Mouse (Mus musculus): ENCODE measurements around the gene Wdr47. TPM values are rescaled to one million over a fixed set of nuclear protein-coding genes. Genes with fewer than 3 reads are reported as not detected.
"Not testable (repeated sequence)": the region's sequence is repeated elsewhere in the genome, so short reads cannot be mapped to it uniquely, and the experiment has no call there.

Gene Wdr47
- 8.4 and 10.9 TPM in 2 replicates for polyA plus RNA-seq (2015; fragmentation: Nextera tagmentation; extraction: Ambion mirVana)

- H3K9me3 ChIP-seq (replicated peaks), result no peaks in the 10 kb centered on the region
- 6% methylated on average over 44 of the region's 44 CpGs for WGBS
- peaks cover 9% of the 10 kb centered on the region; the same call in 1 of the 2 replicates for H3K4me1 ChIP-seq
These were observed at the start of gene Wdr47 for GRCm38 (mm10) chr3:108590786-108591529. Gene Wdr47 (plus strand): TSS chr3:108591279.

GRCm38 (mm10) chr3:108542299-108542698 is 48.8 kb upstream of the Wdr47 start:
- WGBS, result 82% methylated on average over 11 of the region's 11 CpGs
- H3K27me3 ChIP-seq, result peaks cover 10% of the 10 kb centered on the region; the same call in 1 of the 2 replicates

More at GRCm38 (mm10) chr3:108590786-108591529, at the start of gene Wdr47:
- Histone ChIP-seq H3K36me3 (no peaks in the 10 kb centered on the region), H3K9ac (peak within 1 kb of the TSS; percentile 68), H3K27ac (peak within 1 kb of the TSS; percentile 85), H3K27me3 (no peaks in the 10 kb centered on the region), H3K4me3 (replicated peaks) (peak within 1 kb of the TSS; percentile 79), H3K4me2 (peak within 1 kb of the TSS; percentile 98)
- peak; percentile 99 for ATAC-seq (replicated peaks; ENCODE audit: low FRiP score)

GRCm38 (mm10) chr3:108554111-108554561 is 36.9 kb upstream of the Wdr47 start:
- Histone ChIP-seq H3K27me3 (no peaks in the 10 kb centered on the region), H3K9ac (peak overlapping the region; percentile 98), H3K9me3 (replicated peaks) (no peaks in the 10 kb centered on the region), H3K36me3 (peaks cover 25% of the 10 kb centered on the region), H3K4me1 (peaks cover 4% of the 10 kb centered on the region; the same call in 1 of the 2 replicates), H3K4me2 (peak overlapping the region; percentile 84), H3K4me3 (replicated peaks) (peak overlapping the region; percentile 90), H3K27ac (peak overlapping the region; percentile 87)
- under 1% methylated on average over 42 of the region's 42 CpGs for WGBS
- peak; percentile 76 for ATAC-seq (replicated peaks; ENCODE audit: low FRiP score)

More at GRCm38 (mm10) chr3:108542299-108542698, 48.8 kb upstream of the Wdr47 start:
- H3K27ac ChIP-seq, result no peak overlapping the region
- H3K4me3 ChIP-seq (replicated peaks), result no peak overlapping the region
- no peak overlapping the region for H3K4me2 ChIP-seq
- 0 out of 2 replicates have a peak, but pooled peaks cover 4% of the 10 kb centered on the region for H3K4me1 ChIP-seq
- H3K9ac ChIP-seq, result no peak overlapping the region
- H3K36me3 ChIP-seq, result no peaks in the 10 kb centered on the region
- no peaks in the 10 kb centered on the region for H3K9me3 ChIP-seq (replicated peaks)
- no peak for ATAC-seq (replicated peaks; ENCODE audit: low FRiP score)

- Histone ChIP-seq H3K9me3 (replicated peaks) (no peaks in the 10 kb centered on the region), H3K9ac (peak overlapping the region; percentile 98), H3K36me3 (peaks cover 30% of the 10 kb centered on the region), H3K27me3 (no peaks in the 10 kb centered on the region), H3K4me1 (peaks cover 4% of the 10 kb centered on the region; the same call in 1 of the 2 replicates), H3K4me2 (peak overlapping the region; percentile 84), H3K4me3 (replicated peaks) (peak overlapping the region; percentile 90), H3K27ac (peak overlapping the region; percentile 87)
- 16% methylated on average over 22 of the region's 22 CpGs for WGBS
- ATAC-seq (replicated peaks; ENCODE audit: low FRiP score), result peak; percentile 96
These were observed 36.3 kb upstream of the Wdr47 start for GRCm38 (mm10) chr3:108554587-108555312.

GRCm38 (mm10) chr3:108557888-108558287 is 33.2 kb upstream of the Wdr47 start:
- no peaks in the 10 kb centered on the region for H3K27me3 ChIP-seq
- ATAC-seq (replicated peaks; ENCODE audit: low FRiP score), result no peak
- 96% methylated on average over 4 of the region's 4 CpGs for WGBS

GRCm38 (mm10) chr3:108562133-108562730 is 28.8 kb upstream of the Wdr47 start, which contains the start of gene Tmem167b:
Gene Tmem167b (minus strand): TSS chr3:108562466.
- under 1% methylated on average over 45 of the region's 45 CpGs for WGBS
- Histone ChIP-seq H3K9ac (peak within 1 kb of the TSS; percentile 69), H3K27me3 (no peaks in the 10 kb centered on the region), H3K27ac (peak within 1 kb of the TSS; percentile 91), H3K9me3 (replicated peaks) (no peaks in the 10 kb centered on the region), H3K4me1 (peaks cover 19% of the 10 kb centered on the region), H3K36me3 (peaks cover 30% of the 10 kb centered on the region), H3K4me3 (replicated peaks) (peak within 1 kb of the TSS; percentile 75), H3K4me2 (peak within 1 kb of the TSS; percentile 88)
- peak; percentile 97 for ATAC-seq (replicated peaks; ENCODE audit: low FRiP score)

More at GRCm38 (mm10) chr3:108557888-108558287, 33.2 kb upstream of the Wdr47 start:
- Histone ChIP-seq H3K9me3 (replicated peaks) (no peaks in the 10 kb centered on the region), H3K4me1 (peaks cover 16% of the 10 kb centered on the region), H3K4me3 (replicated peaks) (no peak overlapping the region), H3K4me2 (no peak overlapping the region), H3K27ac (no peak overlapping the region), H3K36me3 (peaks cover 36% of the 10 kb centered on the region), H3K9ac (no peak overlapping the region)

- WGBS, result 8% methylated on average over 15 of the region's 15 CpGs
- Histone ChIP-seq H3K27me3 (no peaks in the 10 kb centered on the region), H3K4me1 (peaks cover 19% of the 10 kb centered on the region), H3K4me3 (replicated peaks) (peak overlapping the region; percentile 75), H3K27ac (peak overlapping the region; percentile 91), H3K4me2 (peak overlapping the region; percentile 88), H3K9ac (peak overlapping the region; percentile 49), H3K36me3 (peaks cover 24% of the 10 kb centered on the region), H3K9me3 (replicated peaks) (no peaks in the 10 kb centered on the region)
- peak; percentile 74 for ATAC-seq (replicated peaks; ENCODE audit: low FRiP score)
These were observed 28.3 kb upstream of the Wdr47 start for GRCm38 (mm10) chr3:108562777-108563271.

- Histone ChIP-seq H3K4me1 (peaks cover 19% of the 10 kb centered on the region), H3K4me3 (replicated peaks) (peak overlapping the region; percentile 75), H3K27ac (peak overlapping the region; percentile 91), H3K36me3 (peaks cover 19% of the 10 kb centered on the region), H3K9ac (peak overlapping the region; percentile 49), H3K27me3 (no peaks in the 10 kb centered on the region), H3K4me2 (peak overlapping the region; percentile 88), H3K9me3 (replicated peaks) (no peaks in the 10 kb centered on the region)
- WGBS, result 7% methylated on average over 4 of the region's 4 CpGs
- ATAC-seq (replicated peaks; ENCODE audit: low FRiP score), result no peak; the same call in 1 of the 2 replicates
These were observed 27.8 kb upstream of the Wdr47 start for GRCm38 (mm10) chr3:108563309-108563708.

- 61% methylated on average over 15 of the region's 15 CpGs for WGBS
- Histone ChIP-seq H3K4me2 (no peak overlapping the region), H3K9me3 (replicated peaks) (no peaks in the 10 kb centered on the region), H3K27ac (no peak overlapping the region), H3K36me3 (no peaks in the 10 kb centered on the region), H3K9ac (no peak overlapping the region), H3K4me1 (peaks cover 15% of the 10 kb centered on the region), H3K4me3 (replicated peaks) (no peak overlapping the region), H3K27me3 (no peaks in the 10 kb centered on the region)
- ATAC-seq (replicated peaks; ENCODE audit: low FRiP score), result no peak
These were observed 22.8 kb upstream of the Wdr47 start for GRCm38 (mm10) chr3:108567990-108568877.

- not testable (repeated sequence) for H3K27ac ChIP-seq; H3K4me2 ChIP-seq; H3K36me3 ChIP-seq; H3K27me3 ChIP-seq; H3K9me3 ChIP-seq (replicated peaks); H3K9ac ChIP-seq; ATAC-seq (replicated peaks; ENCODE audit: low FRiP score); H3K4me3 ChIP-seq (replicated peaks)
- WGBS, result 44% methylated on average over 3 of the region's 3 CpGs
- peaks cover 14% of the 10 kb centered on the region for H3K4me1 ChIP-seq
These were observed 21.4 kb upstream of the Wdr47 start for GRCm38 (mm10) chr3:108569636-108570035.

- Histone ChIP-seq H3K27me3 (no peaks in the 10 kb centered on the region), H3K9me3 (replicated peaks) (no peaks in the 10 kb centered on the region), H3K36me3 (no peaks in the 10 kb centered on the region), H3K27ac (no peak overlapping the region), H3K4me1 (peaks cover 14% of the 10 kb centered on the region), H3K9ac (no peak overlapping the region), H3K4me3 (replicated peaks) (peak overlapping the region; percentile 71), H3K4me2 (peak overlapping the region; percentile 72)
- no peak for ATAC-seq (replicated peaks; ENCODE audit: low FRiP score)
- 88% methylated on average over 14 of the region's 14 CpGs for WGBS
These were observed 20.3 kb upstream of the Wdr47 start for GRCm38 (mm10) chr3:108570813-108571212.

All from kidney, embryonic 15.5 days (tissue).